Comparison of ENCODE assay signal across 15 mouse cellular contexts in the genomic region with DNA sequence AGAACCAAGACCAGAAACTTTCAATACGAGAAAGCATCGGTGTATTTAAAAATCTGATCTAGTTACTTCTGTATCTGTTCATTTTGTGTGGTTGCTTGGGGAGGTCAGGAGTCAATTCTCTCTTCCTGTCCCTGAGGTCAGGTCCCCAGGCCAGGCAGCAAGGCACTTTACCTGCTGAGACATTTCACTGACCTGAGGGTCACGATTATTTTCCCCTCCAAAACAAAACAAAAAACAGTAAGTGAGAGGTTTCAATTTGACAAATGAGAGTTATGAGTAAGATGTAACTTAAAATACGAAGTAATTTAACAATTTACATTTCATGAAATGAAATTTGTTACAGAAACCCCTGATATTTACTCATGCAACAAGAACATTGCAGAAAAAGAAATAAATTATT.
"Had no signal": no experiment of that assay in that cellular context is flagged by ENCODE, and none has a peak within 500 bp of the region (broad histone marks: within the 10 kb centered on the region; RNA-seq: fewer than 3 reads in every experiment).

No protein-coding gene starts in this region.

- H3K27me3 ChIP-seq: neural tube, embryonic 13.5 days; neural tube, embryonic 15.5 days; stomach, embryonic 15.5 days had no signal

- H3K4me2 ChIP-seq: lung, embryonic 14.5 days; neural tube, embryonic 13.5 days; neural tube, embryonic 15.5 days; stomach, embryonic 15.5 days had no signal

- DNase-seq: lung, adult 18-20 months; lung, embryonic 14.5 days; lung, postnatal 10 days; lung, postnatal 4 days; midbrain, embryonic 14.5 days; right cerebral cortex, postnatal 14 days; thymus, adult 2 months; thymus, postnatal 25 days; thymus, postnatal 4 days had no signal

- H3K9ac ChIP-seq: lung, embryonic 14.5 days; neural tube, embryonic 13.5 days; neural tube, embryonic 15.5 days; stomach, embryonic 15.5 days had no signal

- H3K4me1 ChIP-seq: stomach, embryonic 15.5 days had no signal

- H3K9me3 ChIP-seq: midbrain, embryonic 10.5 days; neural tube, embryonic 13.5 days; neural tube, embryonic 15.5 days; stomach, embryonic 15.5 days had no signal

- H3K4me3 ChIP-seq: midbrain, embryonic 10.5 days; myocyte; neural tube, embryonic 13.5 days; neural tube, embryonic 15.5 days; stomach, embryonic 15.5 days had no signal

- H3K27ac ChIP-seq: midbrain, embryonic 10.5 days; neural tube, embryonic 15.5 days; stomach, embryonic 15.5 days; stomach, postnatal 0 days had no signal
